Mouse (Mus musculus): ENCODE measurements around the gene Smurf2. TPM values are rescaled to one million over a fixed set of nuclear protein-coding genes. Genes with fewer than 3 reads are reported as not detected.
A peak's percentile ranks its signal among the peaks of the same experiment; 100 is the strongest.
"Not testable (repeated sequence)": the region's sequence is repeated elsewhere in the genome, so short reads cannot be mapped to it uniquely, and the experiment has no call there.

The Smurf2 gene
- total RNA-seq, 2 experiments from 2014 or later, result 32.6 to 36.9 TPM

GRCm38 (mm10) chr11:106815331-106815730 lies 105.2 kb downstream of the Smurf2 start:
- DNase-seq (ENCODE audit: low spot score in 2 of 2), result no peak

- DNase-seq (ENCODE audit: low spot score in 2 of 2), result no peak
These were observed 105.8 kb downstream of the Smurf2 start for GRCm38 (mm10) chr11:106814601-106815320.

- no peak for DNase-seq (ENCODE audit: low spot score in 2 of 2)
These were observed 107.9 kb downstream of the Smurf2 start for GRCm38 (mm10) chr11:106812410-106813136.

- DNase-seq (ENCODE audit: low spot score in 2 of 2), result not testable (repeated sequence)
These were observed 113.1 kb downstream of the Smurf2 start for GRCm38 (mm10) chr11:106807442-106807841.

- no peak for DNase-seq (ENCODE audit: low spot score in 2 of 2)
These were observed 118.4 kb downstream of the Smurf2 start for GRCm38 (mm10) chr11:106802069-106802627.

GRCm38 (mm10) chr11:106795679-106796078 lies 124.8 kb downstream of the Smurf2 start:
- no peak for DNase-seq (ENCODE audit: low spot score in 2 of 2)

GRCm38 (mm10) chr11:106793846-106794245 lies 126.7 kb downstream of the Smurf2 start:
- DNase-seq (ENCODE audit: low spot score in 2 of 2), result no peak

GRCm38 (mm10) chr11:106789649-106790048 lies 130.9 kb downstream of the Smurf2 start:
- no peak for DNase-seq (ENCODE audit: low spot score in 2 of 2)

- DNase-seq (ENCODE audit: low spot score in 2 of 2), result peak; percentile 87 to 98
These were observed 131.6 kb downstream of the Smurf2 start, which contains the start of the genes Ddx5 and Cep95 for GRCm38 (mm10) chr11:106788775-106789459. Gene Ddx5, minus strand, starts transcription at chr11:106789185. Gene Cep95, plus strand, starts transcription at chr11:106789252.

GRCm38 (mm10) chr11:106788026-106788774 lies 132.3 kb downstream of the Smurf2 start:
- DNase-seq (ENCODE audit: low spot score in 2 of 2), result peak; percentile 100

GRCm38 (mm10) chr11:106787131-106788025 lies 133.1 kb downstream of the Smurf2 start:
- DNase-seq (ENCODE audit: low spot score in 2 of 2), result peak; percentile 94 to 95

GRCm38 (mm10) chr11:106785043-106785442 lies 135.5 kb downstream of the Smurf2 start:
- DNase-seq (ENCODE audit: low spot score in 2 of 2), result no peak

GRCm38 (mm10) chr11:106784476-106784875 lies 136.0 kb downstream of the Smurf2 start:
- no peak for DNase-seq (ENCODE audit: low spot score in 2 of 2)

- DNase-seq (ENCODE audit: low spot score in 2 of 2), result no peak
These were observed 137.4 kb downstream of the Smurf2 start for GRCm38 (mm10) chr11:106782841-106783764.

GRCm38 (mm10) chr11:106782271-106782670 lies 138.2 kb downstream of the Smurf2 start:
- not testable (repeated sequence) for DNase-seq (ENCODE audit: low spot score in 2 of 2)

GRCm38 (mm10) chr11:106780590-106781220 lies 139.8 kb downstream of the Smurf2 start:
- no peak for DNase-seq (ENCODE audit: low spot score in 2 of 2)

GRCm38 (mm10) chr11:106780089-106780425 lies 140.5 kb downstream of the Smurf2 start:
- DNase-seq (ENCODE audit: low spot score in 2 of 2), result no peak
